Mouse (Mus musculus): ENCODE measurements around the gene Gm4201. TPM values are rescaled to one million over a fixed set of nuclear protein-coding genes. Genes with fewer than 3 reads are reported as not detected.
"Not testable (repeated sequence)": the region's sequence is repeated elsewhere in the genome, so short reads cannot be mapped to it uniquely, and the experiment has no call there.

Gene Gm4201
- not detected in 2 replicates for polyA plus RNA-seq (2016; fragmentation: Nextera tagmentation; extraction: Ambion mirVana)

DNA sequence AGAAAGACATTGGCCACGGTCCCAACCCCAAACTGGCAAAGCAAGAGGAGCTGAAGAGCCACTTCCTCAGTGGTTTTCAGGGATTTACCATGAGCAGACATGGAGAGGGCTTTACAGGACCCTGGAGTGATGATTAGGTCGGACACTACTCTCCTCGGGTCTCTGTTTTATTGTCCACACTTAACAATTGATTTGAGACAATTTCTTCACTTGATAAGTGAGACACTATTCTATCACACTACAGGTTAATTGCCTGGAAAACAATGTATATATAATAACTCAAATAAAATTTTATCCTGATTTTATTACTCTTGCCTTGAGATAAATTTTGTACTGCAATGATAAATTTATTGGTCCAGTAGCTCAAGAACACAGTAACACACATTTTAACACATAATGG, at the start of gene Gm4201:
Gm4201 (minus strand) TSS at position 101 of the 400 bp plus-strand sequence.
- H3K4me2 ChIP-seq (replicated peaks); H3K4me3 ChIP-seq; H3K9me3 ChIP-seq; H3K27ac ChIP-seq; H3K4me1 ChIP-seq; H3K9ac ChIP-seq; H3K36me3 ChIP-seq; ATAC-seq (ENCODE audit: insufficient number of reproducible peaks, insufficient read depth, low FRiP score, low TSS enrichment); H3K27me3 ChIP-seq: not testable (repeated sequence)
- WGBS = no CpG with 5 or more reads among the region's 3 CpGs

DNA sequence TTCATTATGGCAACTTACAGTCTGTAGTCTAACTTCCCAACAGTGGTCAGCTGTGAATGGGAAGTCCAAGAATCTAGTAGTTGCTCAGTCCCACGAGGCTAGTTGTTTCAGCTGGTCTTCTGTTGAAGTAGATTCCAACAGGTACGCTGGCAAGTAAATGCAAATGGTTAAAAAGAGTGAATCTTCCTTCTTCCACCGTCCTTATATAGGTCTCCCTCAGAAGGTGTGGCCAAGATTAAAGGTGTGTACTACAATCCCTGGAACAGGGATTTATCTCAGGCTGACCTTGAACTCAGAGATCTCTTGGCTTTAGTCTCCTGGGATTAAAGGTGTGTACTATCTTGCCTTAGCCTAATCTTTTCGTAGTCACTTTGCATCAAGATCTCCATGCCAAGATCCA, 22.9 kb upstream of the Gm4201 start, which contains the start of gene Gm4565:
Gm4565 (minus strand) TSS at position 101 of the 400 bp plus-strand sequence.
- H3K27ac ChIP-seq; H3K9ac ChIP-seq; H3K27me3 ChIP-seq; H3K9me3 ChIP-seq; H3K36me3 ChIP-seq; H3K4me2 ChIP-seq (replicated peaks); H3K4me3 ChIP-seq; ATAC-seq (ENCODE audit: insufficient number of reproducible peaks, insufficient read depth, low FRiP score, low TSS enrichment); H3K4me1 ChIP-seq: not testable (repeated sequence)
- WGBS = 67% methylated on average over 2 of the region's 4 CpGs

- H3K27ac ChIP-seq; ATAC-seq (ENCODE audit: insufficient number of reproducible peaks, insufficient read depth, low FRiP score, low TSS enrichment); H3K9ac ChIP-seq; H3K36me3 ChIP-seq; H3K4me1 ChIP-seq; H3K27me3 ChIP-seq; H3K9me3 ChIP-seq; H3K4me2 ChIP-seq (replicated peaks); H3K4me3 ChIP-seq: not testable (repeated sequence)
- no CpG with 5 or more reads among the region's 1 CpGs for whole genome bisulfite sequencing
Measured at GRCm38 (mm10) chr7:22534787-22535186, 30.4 kb downstream of the Gm4201 start, which contains the start of gene Gm8677. Gene Gm8677 (minus strand): TSS chr7:22534887.

DNA sequence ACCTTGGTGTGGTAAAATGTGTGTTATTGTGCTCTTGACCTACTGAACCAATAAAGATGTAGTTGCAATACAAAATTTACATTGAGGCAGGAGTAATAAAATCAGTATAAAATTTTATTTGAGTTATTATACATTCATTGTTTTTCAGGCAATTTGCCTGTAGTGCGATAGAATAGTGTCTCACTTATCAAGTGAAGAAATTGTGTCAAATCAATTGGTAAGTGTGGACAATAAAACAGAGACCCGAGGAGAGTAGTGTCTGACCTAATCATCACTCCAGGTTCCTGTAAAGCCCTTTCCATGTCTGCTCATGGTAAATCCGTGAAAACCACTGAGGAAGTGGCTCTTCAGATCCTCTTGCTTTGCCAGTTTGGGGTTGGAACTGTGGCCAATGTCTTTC, 42.5 kb downstream of the Gm4201 start, which contains the start of gene Vmn1r152:
Vmn1r152 (plus strand) TSS at position 301 of the 400 bp plus-strand sequence.
- H3K4me1 ChIP-seq; H3K9me3 ChIP-seq; ATAC-seq (ENCODE audit: insufficient number of reproducible peaks, insufficient read depth, low FRiP score, low TSS enrichment); H3K9ac ChIP-seq; H3K36me3 ChIP-seq; H3K4me3 ChIP-seq; H3K4me2 ChIP-seq (replicated peaks); H3K27me3 ChIP-seq; H3K27ac ChIP-seq: not testable (repeated sequence)
- WGBS = no CpG with 5 or more reads among the region's 3 CpGs

Other genes with a start within 250 kb of the Gm4201 start
- gene Gm4187, start 235.6 kb downstream of the Gm4201 start, polyA plus RNA-seq (2016; fragmentation: Nextera tagmentation; extraction: Ambion mirVana) = not detected in 2 replicates
- not detected in 2 replicates for gene Gm8660, start 194.3 kb downstream of the Gm4201 start, polyA plus RNA-seq (2016; fragmentation: Nextera tagmentation; extraction: Ambion mirVana)
- gene Vmn1r148, start 151.8 kb downstream of the Gm4201 start, polyA plus RNA-seq (2016; fragmentation: Nextera tagmentation; extraction: Ambion mirVana) = not detected in 2 replicates
- not detected in 2 replicates for gene Vmn1r149, start 127.1 kb downstream of the Gm4201 start, polyA plus RNA-seq (2016; fragmentation: Nextera tagmentation; extraction: Ambion mirVana)
- gene Gm10665, start 101.3 kb downstream of the Gm4201 start, polyA plus RNA-seq (2016; fragmentation: Nextera tagmentation; extraction: Ambion mirVana) = not detected in 2 replicates
- not detected in 2 replicates for gene Vmn1r151, start 65.7 kb downstream of the Gm4201 start, polyA plus RNA-seq (2016; fragmentation: Nextera tagmentation; extraction: Ambion mirVana)
- not detected in 2 replicates for gene Vmn1r152, start 42.4 kb downstream of the Gm4201 start, polyA plus RNA-seq (2016; fragmentation: Nextera tagmentation; extraction: Ambion mirVana)
- not detected in 2 replicates for gene Gm8677, start 30.5 kb downstream of the Gm4201 start, polyA plus RNA-seq (2016; fragmentation: Nextera tagmentation; extraction: Ambion mirVana)
- not detected in 2 replicates for gene Gm4565, start 22.8 kb upstream of the Gm4201 start, polyA plus RNA-seq (2016; fragmentation: Nextera tagmentation; extraction: Ambion mirVana)
- not detected in 2 replicates for gene Vmn1r155, start 92.7 kb upstream of the Gm4201 start, polyA plus RNA-seq (2016; fragmentation: Nextera tagmentation; extraction: Ambion mirVana)
- not detected in 2 replicates for gene Gm8693, start 127.0 kb upstream of the Gm4201 start, polyA plus RNA-seq (2016; fragmentation: Nextera tagmentation; extraction: Ambion mirVana)
- gene Gm4567, start 154.4 kb upstream of the Gm4201 start, polyA plus RNA-seq (2016; fragmentation: Nextera tagmentation; extraction: Ambion mirVana) = not detected in 2 replicates
- not detected in 2 replicates for gene Vmn1r157, start 196.4 kb upstream of the Gm4201 start, polyA plus RNA-seq (2016; fragmentation: Nextera tagmentation; extraction: Ambion mirVana)
- not detected in 2 replicates for gene Vmn1r158, start 225.4 kb upstream of the Gm4201 start, polyA plus RNA-seq (2016; fragmentation: Nextera tagmentation; extraction: Ambion mirVana)

Data from embryonic facial prominence, embryonic 12.5 days (tissue).